Mouse (Mus musculus): Measurements from ENCODE around the gene Sult2a8. TPM values are rescaled to one million over a fixed set of nuclear protein-coding genes. Genes with fewer than 3 reads are reported as not detected.

Gene Sult2a8
- not detected in 2 replicates for polyA plus RNA-seq (2015; fragmentation: Nextera tagmentation; extraction: Ambion mirVana)

DNA sequence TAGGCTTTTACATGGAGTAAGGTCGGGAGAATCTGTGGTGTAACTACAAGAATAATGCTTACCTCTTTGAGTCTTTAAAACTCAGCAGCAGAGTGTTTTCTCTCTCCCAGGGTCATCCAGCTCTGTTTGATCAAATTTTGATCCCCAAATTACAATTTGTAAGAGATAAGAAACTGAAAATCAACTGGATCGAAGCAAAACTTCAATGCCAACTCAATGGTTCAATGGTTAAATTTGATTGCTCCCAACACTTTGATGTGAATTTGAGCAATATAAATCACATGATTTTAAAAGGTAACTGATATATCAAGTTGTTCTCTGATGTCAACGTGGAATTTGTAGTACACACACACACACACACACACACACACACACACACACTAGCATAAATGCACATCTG, at the start of gene Sult2a8:
TSS of gene Sult2a8 (minus strand) at position 236 of the 400 bp plus-strand sequence.

DNA sequence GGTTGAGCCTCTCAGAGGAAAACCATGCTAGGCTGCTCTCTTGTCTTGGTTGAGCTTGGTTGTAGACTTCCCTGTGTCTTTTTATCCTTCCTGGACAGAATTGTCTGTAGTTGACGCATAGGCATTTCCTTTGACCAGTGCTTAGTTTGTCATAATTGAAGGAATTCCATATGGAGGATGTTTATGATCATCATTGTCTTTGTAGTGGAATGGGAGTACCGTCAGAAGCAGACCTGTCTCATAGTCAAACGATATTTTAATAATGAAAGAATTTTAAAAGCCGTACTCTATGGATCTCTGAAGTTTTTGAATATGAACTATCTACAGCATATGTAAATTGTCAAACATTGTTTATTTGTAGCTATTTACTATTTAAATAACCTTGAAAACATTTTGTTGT, 47.6 kb upstream of the Sult2a8 start, which contains the start of gene Sult2a7:
TSS of gene Sult2a7 (minus strand) at position 101 of the 400 bp plus-strand sequence.

Other genes with a start within 250 kb of the Sult2a8 start
- gene Sult2a6, start 191.9 kb downstream of the Sult2a8 start, polyA plus RNA-seq (2015; fragmentation: Nextera tagmentation; extraction: Ambion mirVana): not detected in 2 replicates
- gene Obox8, start 113.2 kb downstream of the Sult2a8 start, polyA plus RNA-seq (2015; fragmentation: Nextera tagmentation; extraction: Ambion mirVana): not detected in 2 replicates
- not detected in 2 replicates for gene Sult2a7, start 47.5 kb upstream of the Sult2a8 start, polyA plus RNA-seq (2015; fragmentation: Nextera tagmentation; extraction: Ambion mirVana)
- 0.02 and 0.11 TPM in 2 replicates for gene Vmn1r90, start 116.7 kb upstream of the Sult2a8 start, polyA plus RNA-seq (2015; fragmentation: Nextera tagmentation; extraction: Ambion mirVana)
- gene Obox7, start 212.7 kb upstream of the Sult2a8 start, polyA plus RNA-seq (2015; fragmentation: Nextera tagmentation; extraction: Ambion mirVana): not detected in 2 replicates